Mouse (Mus musculus): Measurements from ENCODE around the gene Ugt1a10.

DNA sequence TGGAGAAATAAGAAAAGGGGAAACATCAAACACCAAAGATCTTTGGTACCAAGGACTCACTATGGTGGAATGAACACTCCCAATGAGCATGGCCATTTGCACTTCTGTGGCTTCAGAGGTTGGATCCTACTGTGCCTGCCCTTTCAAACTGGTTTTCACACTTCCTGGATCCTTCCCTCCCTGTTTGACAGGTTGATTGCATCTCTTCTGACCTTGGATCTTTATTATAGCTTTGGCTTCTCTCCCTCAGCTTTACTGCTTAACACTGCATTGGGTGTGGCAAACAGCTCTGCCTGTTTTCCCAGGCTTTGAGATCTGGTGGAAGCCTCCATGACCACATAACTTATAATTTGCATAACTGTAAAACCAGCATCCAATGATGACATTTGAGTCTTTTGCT is 165.1 kb downstream of the Ugt1a10 start:
- no peak for TF ChIP-seq CTCF (IDR thresholded peaks at IDR 0.05; ENCODE audit: extremely low read depth, insufficient read depth, low read length)
- TF ChIP-seq POLR2A (IDR thresholded peaks at IDR 0.05; ENCODE audit: extremely low read depth, insufficient read depth, low read length), result no peak
